Mouse (Mus musculus) T-cell, adult 66 days (primary cell): ENCODE measurements around the gene Krt76. TPM values are rescaled to one million over a fixed set of nuclear protein-coding genes. Genes with fewer than 3 reads are reported as not detected.

Experiments used
- total RNA-seq, 2 experiments: library from RNA; stranded (reverse); gene quantifications; 3 replicates in 1 of 2; 4 replicates in 1 of 2; pipeline ENCODE4 v1.2.4; 2023

Krt76 gene
- not detected for total RNA-seq

DNA sequence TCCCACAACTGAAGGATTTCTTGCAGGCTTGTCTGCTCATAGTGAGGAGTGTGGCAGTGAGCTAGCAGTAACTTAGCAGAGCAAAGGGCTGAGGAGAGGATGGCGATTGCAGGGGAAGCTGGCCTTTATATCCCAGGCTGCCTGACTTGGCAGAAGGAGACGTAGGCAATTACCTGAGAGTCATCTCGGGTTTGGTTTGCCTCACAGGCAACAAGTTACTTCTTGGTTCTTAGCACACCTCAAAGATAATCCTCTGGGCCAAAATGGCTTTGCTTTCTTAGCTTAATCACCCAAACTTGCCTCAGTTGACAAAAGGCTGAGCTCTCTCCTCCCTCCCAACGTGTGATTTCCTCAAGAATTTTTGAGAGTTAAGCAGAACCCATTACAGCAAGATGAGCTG lies at the start of gene Krt76:
Krt76 (minus strand) TSS at position 101 of the 400 bp plus-strand sequence.

DNA sequence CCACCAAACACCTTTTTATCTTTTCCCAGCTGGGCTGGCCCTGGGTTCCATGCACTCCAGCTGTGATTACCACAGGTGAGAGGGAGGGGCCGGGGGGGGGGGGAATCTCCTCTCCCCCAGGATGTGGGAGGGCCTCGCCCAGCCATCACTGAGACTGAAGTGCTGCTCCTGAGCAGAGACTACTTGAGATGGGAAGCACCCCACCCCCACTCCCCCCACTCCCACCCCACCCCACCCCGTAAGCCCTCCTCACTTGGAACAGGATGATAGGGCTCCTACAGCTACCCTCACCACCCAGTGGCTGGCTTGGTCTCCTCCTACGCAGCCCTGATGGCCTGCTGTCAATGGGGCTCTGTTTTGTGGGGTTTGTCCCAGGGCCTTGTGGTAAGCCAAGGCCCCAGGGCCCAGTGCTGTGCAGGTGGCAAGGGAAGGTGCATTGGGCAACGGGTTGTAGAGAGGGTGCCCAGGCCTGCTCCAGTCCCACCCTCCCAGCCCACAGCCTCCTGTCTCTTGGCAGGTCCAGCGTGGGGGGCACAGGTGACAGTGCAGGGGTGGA lies 47.6 kb upstream of the Krt76 start, which contains the start of gene Krt79:
Krt79 (minus strand) TSS at position 51 of the 556 bp plus-strand sequence.

DNA sequence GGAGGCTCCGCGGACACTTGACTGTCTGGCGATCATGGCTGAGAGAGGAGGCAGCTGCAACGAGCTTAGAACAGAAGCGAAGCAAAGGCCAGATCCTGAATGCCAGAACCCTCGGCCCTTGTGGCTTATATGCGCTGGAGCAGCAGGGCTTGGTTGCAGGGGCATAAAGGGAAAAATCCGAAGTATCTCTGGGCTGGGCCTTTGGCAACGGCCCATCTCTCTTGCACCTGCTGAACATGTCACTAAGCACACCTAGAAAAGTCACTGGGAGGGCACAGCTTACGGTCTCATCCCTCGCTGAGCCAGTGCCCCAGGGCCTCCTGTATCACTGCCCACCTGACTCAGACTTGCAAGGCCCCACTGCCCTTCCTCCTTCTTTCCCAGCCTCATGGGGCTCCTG lies 31.9 kb upstream of the Krt76 start, which contains the start of gene Krt4:
Krt4 (minus strand) TSS at position 101 of the 400 bp plus-strand sequence.

DNA sequence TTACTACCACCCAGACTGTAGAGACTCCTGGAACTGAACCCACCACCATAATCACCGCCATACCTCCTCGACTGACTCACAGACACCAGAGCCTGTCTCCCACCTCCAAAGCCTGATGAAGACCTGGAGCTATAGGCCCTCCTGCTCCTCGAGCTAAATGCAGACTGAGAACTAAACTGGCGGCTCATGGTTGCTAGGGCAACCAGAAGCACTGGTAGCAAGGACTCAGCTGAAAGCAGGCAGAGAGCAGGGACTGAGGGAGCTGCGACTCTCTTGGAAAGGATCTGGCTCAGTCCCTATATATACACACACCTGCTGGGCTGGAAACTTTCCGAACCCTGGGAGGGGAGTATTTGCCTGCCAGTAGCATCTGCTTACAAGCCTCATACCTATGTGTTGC lies 23.3 kb downstream of the Krt76 start, which contains the start of gene Krt77:
Krt77 (minus strand) TSS at position 275 of the 400 bp plus-strand sequence.

DNA sequence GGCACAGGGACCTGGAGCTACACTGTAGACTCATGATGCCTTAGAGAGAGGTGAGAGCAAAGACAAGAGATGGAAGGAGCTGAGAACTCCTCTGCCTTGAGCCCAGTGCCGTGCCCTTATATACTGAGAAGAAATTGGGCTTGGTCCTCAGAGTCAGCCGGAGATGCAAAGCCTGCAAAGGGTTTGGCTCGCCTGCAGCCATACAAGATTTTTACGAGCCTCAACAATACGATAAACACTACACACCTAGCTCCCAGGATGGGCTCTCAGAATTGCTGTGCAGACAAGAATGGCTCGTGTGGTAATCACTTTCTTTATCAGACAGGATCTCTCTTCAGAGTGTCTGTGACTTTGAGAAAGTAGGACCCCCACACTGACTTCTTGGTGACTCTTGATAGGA lies 42.0 kb downstream of the Krt76 start, which contains the start of gene Krt1:
Krt1 (minus strand) TSS at position 101 of the 400 bp plus-strand sequence.

Other genes with a start within 250 kb of the Krt76 start
- gene Gm5478, start 245.5 kb downstream of the Krt76 start, total RNA-seq = not detected
- gene Krt6b, start 212.6 kb downstream of the Krt76 start, total RNA-seq = not detected
- not detected for gene Krt6a, start 198.6 kb downstream of the Krt76 start, total RNA-seq
- gene Krt5, start 180.0 kb downstream of the Krt76 start, total RNA-seq = not detected
- gene Krt71, start 149.8 kb downstream of the Krt76 start, total RNA-seq = not detected
- not detected for gene Krt72, start 106.5 kb downstream of the Krt76 start, total RNA-seq
- gene Krt73, start 90.6 kb downstream of the Krt76 start, total RNA-seq = not detected
- gene Krt2, start 74.8 kb downstream of the Krt76 start, total RNA-seq = not detected
- gene Krt1, start 42.1 kb downstream of the Krt76 start, total RNA-seq = not detected
- gene Krt77, start 23.2 kb downstream of the Krt76 start, total RNA-seq = not detected
- gene Krt4, start 31.8 kb upstream of the Krt76 start, total RNA-seq = not detected
- gene Krt79, start 47.4 kb upstream of the Krt76 start, total RNA-seq = not detected
- gene Krt78, start 61.4 kb upstream of the Krt76 start, total RNA-seq = not detected
- gene Krt8, start 111.6 kb upstream of the Krt76 start, total RNA-seq = not detected
- not detected for gene Krt18, start 135.3 kb upstream of the Krt76 start, total RNA-seq
- 100 to 1,000 TPM; 277 to 279 TPM for gene Eif4b, start 180.9 kb upstream of the Krt76 start, total RNA-seq
- gene Tns2, start 207.5 kb upstream of the Krt76 start, total RNA-seq = under 1 TPM; 0.26 to 0.83 TPM
- 10 to 100 TPM; 38.3 to 44.1 TPM for gene Spryd3, start 243.3 kb upstream of the Krt76 start, total RNA-seq